ENCODE assay signal across 10 mouse cellular contexts in the genomic region with DNA sequence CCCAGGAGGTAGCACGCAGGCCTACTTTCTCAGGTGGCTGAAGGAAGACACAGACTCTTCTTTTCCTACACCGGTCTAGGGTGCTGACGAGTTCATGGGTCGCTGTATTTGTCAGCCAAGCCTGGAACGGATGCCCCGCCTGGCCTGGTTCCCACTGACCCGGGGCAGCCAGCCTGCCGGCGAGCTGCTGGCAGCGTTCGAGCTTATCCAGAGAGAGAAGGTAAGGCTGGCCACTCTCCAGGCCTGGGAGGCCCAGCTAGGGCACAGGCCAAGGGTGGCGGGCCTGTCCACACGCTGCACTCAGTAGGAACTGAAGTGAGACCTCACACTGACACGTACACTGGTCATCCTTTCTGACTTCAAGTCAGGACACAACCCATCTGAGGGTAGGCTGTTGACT.
A peak's percentile ranks its signal among the peaks of the same experiment; 100 is the strongest.
DNase-seq lines count a peak whose midpoint lies in the region; ATAC-seq and TF ChIP-seq lines count a peak whose summit lies in the region.
"Had no signal": no experiment of that assay in that cellular context is flagged by ENCODE, and none has a peak within 500 bp of the region (broad histone marks: within the 10 kb centered on the region; RNA-seq: fewer than 3 reads in every experiment).

No protein-coding gene starts in this region.

- TF ChIP-seq POLR2A in liver, adult 2 months (IDR thresholded peaks at IDR 0.05; ENCODE audit: extremely low read depth, insufficient read depth, low read length) = no peak

- no peaks in the 10 kb centered on the region for H3K9me3 ChIP-seq in limb, embryonic 10.5 days (replicated peaks)
- no peaks in the 10 kb centered on the region for H3K9me3 ChIP-seq in hindbrain, embryonic 16.5 days (ENCODE audit: control insufficient read depth, low read length)
- H3K9me3 ChIP-seq: hindbrain, embryonic 15.5 days; liver, embryonic 13.5 days had no signal

- peak; percentile 88 for DNase-seq in liver, adult 2 months (ENCODE audit: extremely low read depth, low read depth, low spot score)
- DNase-seq in liver = no peak
- peak; percentile 81 for DNase-seq in adrenal gland, postnatal 25 days
- peak; percentile 51 to 57 for DNase-seq in gastrocnemius, postnatal 4 days (ENCODE audit: low spot score in 2 of 2)
- no peak for DNase-seq in limb, embryonic 10.5 days (ENCODE audit: low spot score)
- no peak for DNase-seq in left cerebral cortex, adult 11 months (ENCODE audit: low spot score)
- DNase-seq in layer of hippocampus, adult 8-10 months (ENCODE audit: low spot score in 2 of 2) = no peak
- DNase-seq: liver, embryonic 13.5 days had no signal

- ATAC-seq in hindbrain, embryonic 16.5 days = no peak

- H3K4me2 ChIP-seq in hindbrain, embryonic 16.5 days (ENCODE audit: low read length) = no peak overlapping the region
- H3K4me2 ChIP-seq: hindbrain, embryonic 15.5 days; liver, embryonic 13.5 days had no signal

- H3K36me3 ChIP-seq in liver, adult 2 months (ENCODE audit: control insufficient read depth, insufficient read depth, low read length) = no peaks in the 10 kb centered on the region
- H3K36me3 ChIP-seq in limb, embryonic 10.5 days = no peaks in the 10 kb centered on the region
- no peaks in the 10 kb centered on the region for H3K36me3 ChIP-seq in hindbrain, embryonic 16.5 days (ENCODE audit: control insufficient read depth, insufficient read depth, low read length)
- H3K36me3 ChIP-seq: hindbrain, embryonic 15.5 days; liver, embryonic 13.5 days had no signal

- peak; percentile 10; the same call in 1 of the 2 replicates for TF ChIP-seq CTCF in liver, adult 2 months (IDR thresholded peaks at IDR 0.05; ENCODE audit: low read depth, low read length)

- no peak overlapping the region for H3K4me3 ChIP-seq in liver, adult 2 months (ENCODE audit: insufficient read depth, low read depth, low read length)
- H3K4me3 ChIP-seq in limb, embryonic 10.5 days = no peak overlapping the region
- H3K4me3 ChIP-seq in hindbrain, embryonic 16.5 days (ENCODE audit: low read length) = no peak overlapping the region
- H3K4me3 ChIP-seq: hindbrain, embryonic 15.5 days; liver, embryonic 13.5 days had no signal

- no peaks in the 10 kb centered on the region for H3K27me3 ChIP-seq in liver, adult 2 months (ENCODE audit: control insufficient read depth, insufficient read depth, low read length)
- no peaks in the 10 kb centered on the region for H3K27me3 ChIP-seq in limb, embryonic 10.5 days (ENCODE audit: low read depth, poor library complexity, severe bottlenecking)
- no peaks in the 10 kb centered on the region for H3K27me3 ChIP-seq in hindbrain, embryonic 16.5 days (replicated peaks; ENCODE audit: control insufficient read depth, insufficient read depth, low read length)
- H3K27me3 ChIP-seq: hindbrain, embryonic 15.5 days; liver, embryonic 13.5 days had no signal

- H3K27ac ChIP-seq in liver, adult 2 months (replicated peaks; ENCODE audit: insufficient read depth, low read depth, low read length) = no peak overlapping the region
- peak overlapping the region; percentile 69 for H3K27ac ChIP-seq in limb, embryonic 10.5 days
- H3K27ac ChIP-seq in hindbrain, embryonic 16.5 days (ENCODE audit: low read depth, low read length) = no peak overlapping the region
- H3K27ac ChIP-seq: hindbrain, embryonic 15.5 days; liver, embryonic 13.5 days had no signal

- no peak overlapping the region for H3K9ac ChIP-seq in liver, adult 2 months (ENCODE audit: low read depth, low read length)
- H3K9ac ChIP-seq in hindbrain, embryonic 16.5 days (ENCODE audit: low read depth, low read length) = no peak overlapping the region
- H3K9ac ChIP-seq: hindbrain, embryonic 15.5 days; liver, embryonic 13.5 days had no signal

- H3K4me1 ChIP-seq in liver, adult 2 months (ENCODE audit: control insufficient read depth, insufficient read depth, low read length) = peaks cover 5% of the 10 kb centered on the region
- peaks cover 36% of the 10 kb centered on the region for H3K4me1 ChIP-seq in limb, embryonic 10.5 days
- no peaks in the 10 kb centered on the region; the same call in 1 of the 2 replicates for H3K4me1 ChIP-seq in hindbrain, embryonic 16.5 days (ENCODE audit: control insufficient read depth, insufficient read depth, low read depth, low read length)
- H3K4me1 ChIP-seq: liver, embryonic 13.5 days had no signal

- 16% methylated on average over 14 of the region's 14 CpGs for WGBS in liver, adult 2 months
- WGBS in limb, embryonic 10.5 days = 87% methylated on average over 14 of the region's 14 CpGs
- 72% methylated on average over 14 of the region's 14 CpGs for WGBS in hindbrain, embryonic 16.5 days

- H3K79me2 ChIP-seq in liver, adult 2 months (ENCODE audit: control insufficient read depth, insufficient read depth, low read length) = no peaks in the 10 kb centered on the region

Comparison
In these comparisons a context has a peak if more than half of its experiments do, and no peak if none do; other contexts are left out.
1. DNase-seq: peak in liver, adult 2 months (single experiment), adrenal gland, postnatal 25 days (single experiment) and gastrocnemius, postnatal 4 days (2 of 2); none in liver (single experiment), limb, embryonic 10.5 days (single experiment), left cerebral cortex, adult 11 months (single experiment) and layer of hippocampus, adult 8-10 months (0 of 2).